Mouse (Mus musculus) forebrain, embryonic 12.5 days (tissue): Measurements from ENCODE around the gene Lrpap1. TPM values are rescaled to one million over a fixed set of nuclear protein-coding genes. Genes with fewer than 3 reads are reported as not detected.

Experiments
- ATAC-seq: fragments of 200-750 bp; cut with Nextera tagmentation; 2 replicates; pipeline ENCODE4 v1.8.0; 2017; ENCODE audit warnings: moderate TSS enrichment; ENCODE audit not compliant: low FRiP score
- H3K27ac ChIP-seq: fragments of 300-500 bp; sonication (generic); 2 replicates; pipeline ENCODE4 v1.5.1; 2016; ENCODE audit warnings: mild to moderate bottlenecking
- H3K27me3 ChIP-seq: fragments of 300-500 bp; sonication (generic); 2 replicates; pipeline ENCODE4 v1.6.1; 2016; ENCODE audit warnings: mild to moderate bottlenecking
- H3K36me3 ChIP-seq: fragments of 300-500 bp; sonication (generic); replicated peaks from 2 replicates; pipeline ENCODE4 v1.6.1; 2016; ENCODE audit warnings: mild to moderate bottlenecking
- H3K4me1 ChIP-seq: fragments of 300-500 bp; sonication (generic); 2 replicates; pipeline ENCODE4 v1.6.1; 2016
- H3K4me2 ChIP-seq: fragments of 300-500 bp; sonication (generic); 2 replicates; pipeline ENCODE4 v1.6.1; 2016; ENCODE audit warnings: mild to moderate bottlenecking, moderate library complexity
- H3K4me3 ChIP-seq: fragments of 300-500 bp; sonication (generic); replicated peaks from 2 replicates; pipeline ENCODE4 v1.5.1; 2016; ENCODE audit warnings: mild to moderate bottlenecking
- H3K9ac ChIP-seq: fragments of 300-500 bp; sonication (generic); 2 replicates; pipeline ENCODE4 v1.6.1; 2016; ENCODE audit warnings: mild to moderate bottlenecking
- H3K9me3 ChIP-seq: fragments of 300-500 bp; sonication (generic); 2 replicates; pipeline ENCODE4 v1.6.1; 2016
- WGBS: fragments of 180-500 bp; shearing (Covaris S2); methylation state at CpG from one replicate; pipeline ENCODE4 v1.1.7; 2016; 5-methylcytosine and 5-hydroxymethylcytosine counted together
- polyA plus RNA-seq: library from polyadenylated mRNA; unstranded; fragments of >200 nt; fragmentation: Nextera tagmentation; extraction: Ambion mirVana; gene quantifications from 2 replicates; pipeline ENCODE4 v1.2.1, GENCODE M21; 2016

Gene Lrpap1
- polyA plus RNA-seq, 1 experiment from 2014 or later = 94.7 TPM

DNA sequence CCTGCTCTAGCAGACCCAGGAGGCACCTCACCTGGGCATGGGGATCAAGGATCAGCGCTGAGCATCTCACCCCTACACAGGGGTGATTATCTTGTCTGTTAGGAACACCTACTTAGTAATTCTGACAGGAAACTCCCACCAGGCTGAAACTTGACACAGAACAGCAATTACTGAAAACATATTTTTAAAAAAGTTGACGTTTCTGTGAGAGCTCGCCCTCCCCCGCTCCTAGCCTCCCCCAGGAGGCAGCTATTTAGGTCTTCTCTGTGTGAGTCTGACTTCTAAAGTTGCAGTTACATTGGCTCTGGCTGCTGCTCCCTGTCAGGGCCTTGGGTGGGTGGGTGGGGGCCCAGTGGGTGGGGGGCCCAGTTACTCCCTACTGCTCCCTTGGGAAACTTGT, 6.9 kb upstream of the Lrpap1 start:
- no peak overlapping the region for H3K4me3 ChIP-seq
- no peak overlapping the region for H3K27ac ChIP-seq
- no peak for ATAC-seq
- no peaks in the 10 kb centered on the region for H3K27me3 ChIP-seq
- WGBS = 57% methylated on average over 4 of the region's 4 CpGs
- H3K4me1 ChIP-seq = no peaks in the 10 kb centered on the region
- no peaks in the 10 kb centered on the region for H3K9me3 ChIP-seq
- no peak overlapping the region for H3K4me2 ChIP-seq
- H3K36me3 ChIP-seq = no peaks in the 10 kb centered on the region
- no peak overlapping the region for H3K9ac ChIP-seq

- peak overlapping the region; percentile 72 for H3K4me2 ChIP-seq
- no peaks in the 10 kb centered on the region for H3K9me3 ChIP-seq
- no peaks in the 10 kb centered on the region for H3K27me3 ChIP-seq
- peak; percentile 67; the same call in 1 of the 2 replicates for ATAC-seq
- H3K4me1 ChIP-seq = peaks cover 26% of the 10 kb centered on the region
- peak overlapping the region; percentile 42 for H3K9ac ChIP-seq
- H3K36me3 ChIP-seq = peaks cover 18% of the 10 kb centered on the region
- H3K4me3 ChIP-seq = peak overlapping the region; percentile 76
- H3K27ac ChIP-seq = peak overlapping the region; percentile 77
- 4% methylated on average over 11 of the region's 11 CpGs for WGBS
These were observed 344 bp upstream of the Lrpap1 start for GRCm38 (mm10) chr5:35105922-35106298.

GRCm38 (mm10) chr5:35104183-35104959, 1.2 kb downstream of the Lrpap1 start:
- 59% methylated on average over 8 of the region's 8 CpGs for WGBS
- Histone ChIP-seq H3K36me3 (peaks cover 33% of the 10 kb centered on the region), H3K9ac (peak overlapping the region; percentile 79; the same call in 1 of the 2 replicates), H3K27me3 (no peaks in the 10 kb centered on the region), H3K4me2 (peak overlapping the region; percentile 72), H3K27ac (no peak overlapping the region), H3K9me3 (no peaks in the 10 kb centered on the region), H3K4me3 (peak overlapping the region; percentile 76), H3K4me1 (peaks cover 26% of the 10 kb centered on the region)
- ATAC-seq = no peak

DNA sequence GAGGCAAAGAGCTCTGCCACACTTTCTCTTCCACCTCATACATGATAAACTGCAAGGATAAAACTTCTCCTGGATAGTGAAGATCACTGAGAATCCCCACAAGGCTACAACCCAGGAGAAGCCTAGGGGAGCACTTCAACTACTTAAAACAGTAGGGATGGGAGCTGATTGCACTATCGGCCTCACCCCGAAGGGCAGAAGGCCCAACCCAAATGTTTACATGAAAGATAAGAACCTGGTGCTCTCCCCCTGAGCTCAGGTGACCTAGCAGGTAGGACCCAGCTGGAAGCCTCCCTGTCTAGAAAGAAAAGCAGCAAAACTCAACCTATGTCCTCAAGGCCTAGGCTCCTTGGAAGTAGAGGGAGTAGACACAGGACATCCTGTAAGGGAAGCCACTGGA, 2.0 kb downstream of the Lrpap1 start:
- Histone ChIP-seq H3K9me3 (no peaks in the 10 kb centered on the region), H3K36me3 (peaks cover 41% of the 10 kb centered on the region), H3K4me1 (peaks cover 26% of the 10 kb centered on the region), H3K4me2 (no peak overlapping the region), H3K27me3 (no peaks in the 10 kb centered on the region), H3K27ac (no peak overlapping the region), H3K9ac (0 out of 2 replicates have a peak overlapping the region, but pooled peaks have one; percentile 14), H3K4me3 (no peak overlapping the region)
- ATAC-seq = no peak
- WGBS = 91% methylated on average over 2 of the region's 2 CpGs

- H3K27me3 ChIP-seq = no peaks in the 10 kb centered on the region
- peaks cover 45% of the 10 kb centered on the region for H3K36me3 ChIP-seq
- no peaks in the 10 kb centered on the region for H3K9me3 ChIP-seq
- WGBS = 89% methylated on average over 8 of the region's 8 CpGs
- no peak overlapping the region for H3K9ac ChIP-seq
- peaks cover 26% of the 10 kb centered on the region for H3K4me1 ChIP-seq
- no peak overlapping the region for H3K27ac ChIP-seq
- ATAC-seq = no peak
- H3K4me3 ChIP-seq = no peak overlapping the region
- H3K4me2 ChIP-seq = no peak overlapping the region
These were observed 2.5 kb downstream of the Lrpap1 start for GRCm38 (mm10) chr5:35103086-35103485.

DNA sequence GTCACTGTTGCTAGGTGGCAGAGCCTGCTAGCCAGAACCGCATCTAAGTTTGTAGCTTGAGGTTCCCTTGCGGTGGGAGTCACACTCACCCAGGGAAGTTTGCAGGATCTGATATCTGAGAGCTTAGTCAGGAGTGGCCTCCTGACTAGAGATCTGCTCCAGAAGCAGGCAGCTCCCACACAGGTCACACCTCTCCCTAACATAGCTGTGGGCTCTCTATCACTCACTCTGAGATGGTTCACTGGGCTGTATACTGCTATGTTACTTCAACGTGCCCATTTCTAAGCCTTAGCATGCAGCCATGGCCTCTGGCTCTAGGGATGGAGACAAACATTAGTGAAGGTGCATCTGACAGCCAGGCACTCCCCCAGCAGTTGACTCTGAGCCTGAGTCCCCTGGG, 13.9 kb downstream of the Lrpap1 start:
- no peak overlapping the region for H3K4me2 ChIP-seq
- H3K9me3 ChIP-seq = no peaks in the 10 kb centered on the region
- H3K27ac ChIP-seq = no peak overlapping the region
- peaks cover 58% of the 10 kb centered on the region for H3K36me3 ChIP-seq
- 93% methylated on average over 3 of the region's 3 CpGs for WGBS
- H3K4me1 ChIP-seq = no peaks in the 10 kb centered on the region
- no peak for ATAC-seq
- H3K27me3 ChIP-seq = peaks cover 2% of the 10 kb centered on the region; the same call in 1 of the 2 replicates
- no peak overlapping the region for H3K4me3 ChIP-seq
- no peak overlapping the region for H3K9ac ChIP-seq

- no peak overlapping the region for H3K4me2 ChIP-seq
- no peaks in the 10 kb centered on the region for H3K4me1 ChIP-seq
- H3K27ac ChIP-seq = no peak overlapping the region
- peaks cover 3% of the 10 kb centered on the region; the same call in 1 of the 2 replicates for H3K27me3 ChIP-seq
- H3K9ac ChIP-seq = no peak overlapping the region
- H3K9me3 ChIP-seq = no peaks in the 10 kb centered on the region
- no peak overlapping the region for H3K4me3 ChIP-seq
- no peak for ATAC-seq
- peaks cover 38% of the 10 kb centered on the region for H3K36me3 ChIP-seq
- 80% methylated on average over 5 of the region's 5 CpGs for WGBS
These were observed 16.0 kb downstream of the Lrpap1 start for GRCm38 (mm10) chr5:35089614-35089963.

DNA sequence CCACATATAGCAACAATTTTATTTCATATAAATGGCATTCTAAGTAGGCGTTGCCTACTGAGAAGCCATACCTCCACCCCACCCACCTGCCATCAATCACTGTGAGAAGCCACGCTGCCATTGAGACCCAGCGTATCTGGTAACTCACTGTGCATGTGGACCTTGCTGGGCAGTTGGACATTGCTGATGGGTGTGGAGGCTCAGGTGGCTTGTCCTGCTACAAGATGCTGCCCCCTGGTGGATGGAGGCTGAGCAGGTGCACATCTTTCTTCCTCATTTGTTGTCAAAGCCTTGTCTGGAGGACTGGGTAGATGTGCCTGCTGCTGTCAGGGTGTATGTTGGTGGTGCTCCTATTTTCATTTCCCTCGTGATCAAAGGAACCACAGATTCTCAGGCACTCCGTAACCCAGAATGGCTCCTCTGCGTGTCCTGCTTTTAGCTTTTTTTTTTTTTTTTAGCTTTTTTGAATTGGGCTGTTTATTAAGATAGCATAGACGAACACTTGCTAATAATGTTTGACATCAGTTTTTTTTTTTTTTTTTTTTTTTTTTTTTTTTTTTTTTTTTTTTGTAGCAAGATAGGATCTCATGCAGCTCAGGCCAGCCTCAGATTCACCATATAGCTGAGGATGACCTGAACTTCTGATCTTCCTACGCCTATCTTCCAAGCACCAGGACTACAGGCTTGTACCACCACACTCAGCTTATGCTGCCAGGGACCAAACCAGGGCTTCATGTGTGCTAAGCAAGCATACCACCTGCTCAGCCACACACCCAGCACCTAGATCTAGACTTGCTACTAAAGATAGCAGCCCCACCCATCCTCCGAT, 16.6 kb downstream of the Lrpap1 start:
- Histone ChIP-seq H3K4me2 (no peak overlapping the region), H3K4me1 (no peaks in the 10 kb centered on the region), H3K36me3 (peaks cover 33% of the 10 kb centered on the region), H3K27ac (no peak overlapping the region), H3K9ac (no peak overlapping the region), H3K9me3 (no peaks in the 10 kb centered on the region), H3K4me3 (no peak overlapping the region), H3K27me3 (peaks cover 3% of the 10 kb centered on the region; the same call in 1 of the 2 replicates)
- 68% methylated on average over 9 of the region's 9 CpGs for WGBS
- no peak for ATAC-seq

- Histone ChIP-seq H3K9me3 (no peaks in the 10 kb centered on the region), H3K27ac (no peak overlapping the region), H3K4me1 (no peaks in the 10 kb centered on the region; the same call in 1 of the 2 replicates), H3K36me3 (no peaks in the 10 kb centered on the region), H3K4me2 (no peak overlapping the region), H3K4me3 (no peak overlapping the region), H3K27me3 (peaks cover 10% of the 10 kb centered on the region), H3K9ac (no peak overlapping the region)
- no peak for ATAC-seq
- WGBS = 72% methylated on average over 3 of the region's 3 CpGs
These were observed 20.7 kb downstream of the Lrpap1 start for GRCm38 (mm10) chr5:35084913-35085312.

DNA sequence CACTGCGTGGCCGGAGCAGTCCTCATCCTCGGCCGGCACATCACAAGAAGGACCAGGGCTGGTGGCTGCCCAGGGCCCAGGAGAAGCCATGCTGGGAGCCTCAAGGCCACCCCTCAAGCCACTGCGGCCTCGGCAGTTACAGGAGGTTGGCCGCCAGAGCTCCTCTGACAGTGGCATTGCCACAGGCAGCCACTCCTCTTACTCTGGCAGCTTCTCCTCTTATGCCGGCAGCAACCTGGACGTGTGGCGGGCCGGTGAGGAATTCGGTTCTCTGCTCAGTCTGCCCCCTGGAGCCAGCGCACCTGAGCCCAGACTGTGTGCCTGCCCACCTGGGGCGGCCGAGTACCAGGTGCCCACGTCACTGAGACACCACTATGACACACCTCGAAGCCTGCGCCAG, 26.5 kb downstream of the Lrpap1 start:
- ATAC-seq = no peak
- no peak overlapping the region for H3K27ac ChIP-seq
- no peak overlapping the region; the same call in 1 of the 2 replicates for H3K4me2 ChIP-seq
- H3K9me3 ChIP-seq = no peaks in the 10 kb centered on the region
- peaks cover 9% of the 10 kb centered on the region; the same call in 1 of the 2 replicates for H3K4me1 ChIP-seq
- 20% methylated on average over 18 of the region's 18 CpGs for WGBS
- no peak overlapping the region for H3K4me3 ChIP-seq
- H3K9ac ChIP-seq = no peak overlapping the region
- H3K36me3 ChIP-seq = no peaks in the 10 kb centered on the region
- peaks cover 26% of the 10 kb centered on the region for H3K27me3 ChIP-seq

- Histone ChIP-seq H3K27me3 (peaks cover 26% of the 10 kb centered on the region), H3K4me3 (no peak overlapping the region), H3K36me3 (no peaks in the 10 kb centered on the region), H3K27ac (no peak overlapping the region), H3K9me3 (no peaks in the 10 kb centered on the region), H3K9ac (no peak overlapping the region), H3K4me1 (peaks cover 10% of the 10 kb centered on the region), H3K4me2 (no peak overlapping the region)
- ATAC-seq = no peak
- 86% methylated on average over 1 of the region's 1 CpGs for WGBS
These were observed 29.2 kb downstream of the Lrpap1 start for GRCm38 (mm10) chr5:35076369-35076768.

DNA sequence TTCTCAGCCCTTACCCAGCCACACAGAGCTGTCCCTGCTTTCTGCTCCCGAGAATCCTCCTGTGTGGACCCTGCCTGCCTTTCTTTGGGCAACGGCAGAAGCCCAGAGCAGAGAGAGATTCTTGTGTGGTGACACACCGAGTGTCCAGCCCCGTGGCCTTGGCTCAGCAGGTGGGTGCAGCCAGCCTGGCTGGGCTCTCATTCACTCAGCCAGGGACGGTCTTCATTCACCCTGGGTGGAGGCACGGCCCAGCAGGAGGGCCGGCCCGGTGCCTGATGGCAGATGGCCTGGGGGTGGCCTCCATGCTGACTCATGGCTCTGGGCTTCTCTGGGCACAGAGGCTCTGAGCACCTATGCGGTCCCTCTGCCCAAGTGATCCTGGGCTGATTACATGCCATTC, 31.6 kb downstream of the Lrpap1 start:
- H3K4me2 ChIP-seq = no peak overlapping the region
- no peak overlapping the region for H3K9ac ChIP-seq
- H3K27me3 ChIP-seq = peaks cover 10% of the 10 kb centered on the region
- no peaks in the 10 kb centered on the region for H3K36me3 ChIP-seq
- WGBS = 76% methylated on average over 9 of the region's 9 CpGs
- H3K4me1 ChIP-seq = peaks cover 9% of the 10 kb centered on the region
- H3K9me3 ChIP-seq = no peaks in the 10 kb centered on the region
- no peak overlapping the region for H3K27ac ChIP-seq
- ATAC-seq = no peak
- H3K4me3 ChIP-seq = no peak overlapping the region
